Mouse (Mus musculus): ENCODE results near the gene Gm13090.

Gene Gm13090

DNA sequence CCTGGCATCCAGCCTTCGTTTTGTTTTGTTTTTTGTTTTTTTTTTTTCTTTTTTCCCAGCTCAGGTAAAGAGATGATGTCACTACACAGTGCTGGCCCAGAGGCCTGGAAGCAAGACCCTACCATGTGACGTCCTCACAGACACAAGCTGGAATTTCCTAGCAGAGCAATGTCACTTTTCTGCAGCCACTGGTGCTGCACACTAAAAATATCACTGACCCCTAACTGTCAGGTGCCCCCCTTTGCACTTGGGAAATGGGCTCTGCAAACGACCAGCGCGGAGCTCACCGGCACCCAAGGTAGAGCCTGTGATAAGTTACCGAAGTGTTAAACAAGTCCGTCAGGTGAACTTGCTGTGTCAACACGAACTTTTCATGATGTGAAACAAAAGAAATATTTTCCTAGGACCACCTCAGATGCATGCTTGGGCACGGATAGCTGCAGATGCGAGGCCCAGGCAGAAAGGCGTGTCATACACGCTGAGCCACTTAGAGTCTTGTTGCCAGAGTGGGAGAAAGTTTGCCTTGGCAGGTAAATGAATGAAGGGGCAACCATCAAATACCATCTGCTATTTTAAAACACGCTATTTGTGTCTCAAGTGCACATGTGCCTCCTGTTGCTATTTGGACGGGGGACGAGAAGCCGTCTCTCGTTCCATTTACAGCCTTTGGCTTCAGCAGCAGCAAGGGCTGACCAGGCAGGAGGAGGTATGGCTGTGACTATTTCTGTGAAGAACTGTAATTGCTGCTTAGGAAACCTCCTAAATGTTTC lies 7.1 kb downstream of the Gm13090 start:
- DNase-seq (ENCODE audit: extremely low read depth, low read depth), result no peak

DNA sequence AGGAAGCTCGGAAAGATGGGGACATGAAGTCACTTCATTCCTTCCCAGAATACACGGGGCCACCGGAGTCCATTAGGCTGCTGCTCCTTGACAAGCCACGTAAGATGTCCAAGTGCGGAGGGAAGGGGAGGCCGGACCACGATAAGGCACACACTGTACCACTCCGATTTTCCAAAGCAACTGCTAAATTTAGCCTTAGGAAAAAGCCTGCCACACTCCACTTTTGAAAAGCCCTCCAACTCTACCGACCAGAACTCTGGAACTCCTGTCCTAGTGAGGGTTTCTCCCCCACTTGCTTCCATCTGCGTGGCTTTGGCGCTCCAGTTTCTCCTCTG lies 7.7 kb downstream of the Gm13090 start:
- no peak for DNase-seq (ENCODE audit: extremely low read depth, low read depth)

DNA sequence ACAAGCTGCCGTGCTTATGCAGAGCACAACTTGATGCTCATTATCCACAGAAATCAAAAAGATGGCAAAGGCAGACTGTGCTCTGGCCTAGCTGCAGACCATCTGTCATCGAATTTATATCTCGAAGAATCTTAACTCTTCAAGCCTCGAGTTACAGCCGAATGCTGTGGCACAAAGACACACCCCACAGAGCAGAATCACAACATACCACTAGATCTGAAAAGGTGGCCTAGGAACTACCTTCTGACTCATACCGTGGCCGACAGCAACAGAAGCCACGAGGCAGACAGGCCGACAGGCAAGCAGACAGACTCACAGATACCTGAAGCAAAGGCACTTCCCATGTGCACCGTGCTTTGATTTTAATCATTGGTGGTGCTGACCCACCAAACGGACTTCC lies 14.3 kb downstream of the Gm13090 start:
- no peak for DNase-seq (ENCODE audit: extremely low read depth, low read depth)

DNA sequence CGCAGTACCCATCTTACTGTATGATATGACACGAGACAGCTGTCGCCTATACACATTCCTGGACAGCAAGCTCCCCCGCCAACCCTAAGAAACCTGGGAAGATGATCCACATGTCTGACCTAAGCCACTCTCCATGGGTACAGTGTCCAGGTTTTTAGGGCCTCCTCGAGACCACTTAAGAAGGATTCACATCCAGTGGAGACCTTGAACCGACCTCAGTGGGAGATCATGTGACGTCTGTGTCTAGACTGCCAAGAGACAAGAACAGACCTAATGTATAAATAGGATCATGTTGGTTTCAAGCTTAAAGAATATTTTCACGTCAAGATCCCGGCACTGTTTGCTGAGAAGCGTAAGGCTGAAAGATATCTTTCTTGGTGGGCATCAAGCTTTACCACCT lies 14.8 kb downstream of the Gm13090 start:
- DNase-seq (ENCODE audit: extremely low read depth, low read depth), result no peak

DNA sequence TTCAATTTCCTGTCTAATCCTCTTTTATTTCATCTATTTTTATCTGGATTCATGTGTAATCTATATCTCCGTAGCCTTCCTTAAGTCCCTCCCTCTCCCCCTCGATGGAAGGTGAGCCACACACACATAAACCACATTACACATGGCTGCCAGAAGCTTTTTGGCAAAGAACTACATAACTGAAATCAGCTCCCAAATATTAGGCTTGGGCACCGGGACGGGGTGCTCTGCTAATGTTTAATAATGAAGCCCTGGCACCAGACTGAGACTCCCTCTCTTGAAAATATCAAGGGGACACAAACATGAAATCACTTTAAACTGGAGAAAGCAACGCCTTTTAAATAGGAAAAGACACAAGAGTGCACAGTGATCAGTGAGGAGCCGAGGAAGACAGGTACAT lies 16.5 kb downstream of the Gm13090 start:
- no peak for DNase-seq (ENCODE audit: extremely low read depth, low read depth)

DNA sequence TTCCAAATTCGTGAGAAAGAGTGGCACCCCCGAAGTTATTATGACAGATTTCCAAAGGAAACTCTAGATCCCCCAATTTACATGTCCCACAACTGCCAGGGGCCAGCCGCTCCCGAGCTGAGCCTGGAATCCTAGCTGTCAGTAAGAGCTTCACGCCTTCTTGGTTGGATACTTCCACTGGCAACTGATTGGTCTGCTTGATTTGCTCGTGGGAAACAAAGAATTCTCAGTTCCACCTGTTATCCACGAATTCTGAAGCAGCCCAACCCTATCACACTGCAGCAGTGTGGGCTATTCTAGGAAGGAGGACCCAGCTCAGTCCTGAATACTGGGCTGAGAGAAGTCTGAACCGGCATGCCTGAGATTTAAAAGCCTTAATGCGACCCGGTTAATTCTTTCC lies 17.1 kb downstream of the Gm13090 start:
- no peak for DNase-seq (ENCODE audit: extremely low read depth, low read depth)

DNA sequence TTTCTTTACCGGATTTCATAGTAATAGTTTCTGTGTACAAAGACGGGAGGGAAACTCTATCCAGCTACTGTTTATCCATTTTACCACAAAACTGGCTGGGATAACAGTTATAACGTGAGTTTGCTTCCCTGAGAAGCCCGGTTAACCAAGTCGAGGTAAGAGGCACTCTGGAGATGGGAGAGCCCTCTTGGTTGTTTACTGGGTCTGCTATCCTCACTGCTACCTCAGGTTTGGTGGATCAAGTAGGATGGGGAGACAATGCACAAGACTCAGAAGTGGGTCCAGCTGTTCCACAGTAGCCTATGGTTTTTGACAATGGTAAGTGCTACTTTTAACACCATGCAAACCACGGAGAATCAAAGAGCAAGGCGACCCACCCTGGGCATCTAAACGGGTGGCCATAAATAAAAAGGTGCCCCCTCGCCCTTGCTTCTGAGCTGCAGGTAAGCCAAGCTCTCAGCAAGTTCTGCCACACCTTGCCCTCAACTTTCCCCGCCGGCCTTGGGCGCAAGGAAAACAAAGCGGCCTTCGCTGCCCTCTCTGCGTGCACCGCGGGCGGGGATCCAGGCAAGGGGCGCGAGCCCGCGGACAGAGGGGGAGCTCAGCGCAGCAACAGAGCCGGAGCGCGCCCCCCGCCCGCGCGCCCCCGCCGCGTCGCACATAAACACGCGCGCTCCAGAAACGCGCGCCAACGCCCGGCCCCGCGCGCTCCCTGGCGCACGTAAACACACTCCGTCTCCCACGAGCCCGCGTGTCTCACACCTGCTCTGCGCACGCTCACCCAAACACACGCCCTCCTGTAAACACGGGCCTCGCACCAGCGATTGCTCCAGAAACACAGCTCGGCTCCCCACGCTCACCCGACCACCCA lies 18.0 kb downstream of the Gm13090 start:
- no peak for DNase-seq (ENCODE audit: extremely low read depth, low read depth)

DNA sequence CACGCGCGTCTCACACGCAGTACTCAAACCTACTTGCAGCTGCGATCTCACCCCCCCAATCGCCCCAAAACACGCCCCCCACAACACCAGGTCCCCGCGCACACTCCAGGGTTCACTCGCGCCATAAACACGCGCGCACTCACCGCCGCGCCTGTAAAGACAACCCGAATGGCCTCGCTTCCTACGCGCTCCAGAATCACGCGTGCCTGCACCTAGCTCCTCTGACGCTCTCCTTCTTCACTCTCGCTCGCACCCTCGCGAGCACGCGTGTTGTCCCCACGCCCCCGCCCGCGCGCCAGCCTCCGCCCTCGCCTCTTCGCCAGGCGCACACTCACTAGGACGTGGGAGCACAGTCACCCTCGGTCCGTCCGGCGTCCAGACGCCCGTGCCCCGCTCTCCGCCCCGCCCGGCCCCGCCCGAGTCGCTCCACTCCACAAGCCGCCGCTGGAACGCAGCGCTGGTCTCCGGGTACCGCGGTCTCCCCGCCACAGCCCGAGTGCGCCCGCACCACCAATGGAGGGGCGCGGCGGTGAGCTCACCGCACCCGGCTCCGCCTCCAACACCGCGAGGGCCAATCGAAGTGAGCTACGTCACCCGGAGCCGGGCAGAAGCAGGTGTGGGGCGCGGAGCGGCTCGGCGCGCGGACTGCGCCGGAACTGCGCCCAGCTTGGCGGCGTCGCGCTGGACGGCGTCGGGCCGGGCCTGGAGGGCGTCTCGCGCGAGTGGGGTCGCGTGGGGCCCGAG lies 18.8 kb downstream of the Gm13090 start:
- no peak for DNase-seq (ENCODE audit: extremely low read depth, low read depth)

DNA sequence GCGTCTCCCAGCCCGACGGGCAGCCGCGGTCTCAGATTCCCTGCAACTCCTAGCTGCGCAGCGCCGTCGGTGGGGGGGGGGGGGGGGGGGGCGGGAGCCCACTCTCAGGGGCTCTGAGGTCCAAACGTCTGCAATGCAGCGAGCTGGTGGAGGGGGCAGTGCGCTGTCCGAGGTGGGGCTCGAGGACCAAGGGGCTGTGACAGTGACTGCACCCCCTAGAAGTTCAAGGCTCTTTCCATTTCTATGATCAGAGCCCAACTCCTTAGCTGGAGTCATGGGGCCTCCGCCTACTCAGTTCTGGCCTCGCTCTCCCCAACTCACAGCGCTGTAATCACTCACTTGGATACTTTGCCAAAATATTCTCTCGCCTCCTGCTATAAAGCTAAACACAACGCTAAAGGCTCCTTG lies 19.5 kb downstream of the Gm13090 start:
- no peak for DNase-seq (ENCODE audit: extremely low read depth, low read depth)

DNA sequence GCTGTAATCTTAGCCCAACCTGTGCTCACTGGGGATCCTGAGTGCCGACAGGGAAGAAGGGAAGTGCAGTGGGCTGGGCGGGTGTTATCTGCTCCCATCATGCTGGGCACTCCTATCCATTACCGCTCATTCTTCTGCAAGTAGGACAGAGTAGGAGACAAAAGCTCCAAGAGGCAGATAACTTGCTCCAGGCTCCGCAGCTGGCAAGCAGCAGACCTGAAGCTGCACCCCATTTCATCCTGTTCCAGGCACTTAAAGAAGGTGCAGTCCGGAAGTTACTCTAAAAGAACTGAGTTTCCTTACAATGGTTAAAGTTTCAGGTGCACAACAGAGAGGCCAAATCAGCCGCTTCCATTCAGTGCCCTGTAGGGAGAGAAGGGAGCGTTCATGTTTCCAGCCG lies 21.9 kb downstream of the Gm13090 start:
- no peak for DNase-seq (ENCODE audit: extremely low read depth, low read depth)

DNA sequence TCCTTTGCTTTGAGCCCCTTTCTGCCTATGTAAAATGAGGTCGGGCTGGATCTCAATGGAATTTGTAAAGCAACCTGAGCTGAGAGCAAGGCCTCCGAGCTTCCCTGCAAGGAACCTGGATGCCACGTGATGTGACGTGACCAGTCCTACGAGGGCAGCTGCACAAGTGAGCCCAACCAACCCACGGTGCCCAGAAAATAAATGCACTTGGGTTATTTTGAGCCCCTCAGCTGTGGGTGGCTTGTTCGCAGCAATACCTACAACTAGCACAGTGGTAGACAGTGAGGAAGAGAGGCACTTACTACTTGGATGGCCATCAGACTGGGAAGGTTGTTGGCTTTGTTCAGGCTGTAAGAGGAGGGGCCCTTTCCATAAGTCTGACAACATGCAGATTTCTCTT lies 25.2 kb downstream of the Gm13090 start:
- DNase-seq (ENCODE audit: extremely low read depth, low read depth), result no peak

DNA sequence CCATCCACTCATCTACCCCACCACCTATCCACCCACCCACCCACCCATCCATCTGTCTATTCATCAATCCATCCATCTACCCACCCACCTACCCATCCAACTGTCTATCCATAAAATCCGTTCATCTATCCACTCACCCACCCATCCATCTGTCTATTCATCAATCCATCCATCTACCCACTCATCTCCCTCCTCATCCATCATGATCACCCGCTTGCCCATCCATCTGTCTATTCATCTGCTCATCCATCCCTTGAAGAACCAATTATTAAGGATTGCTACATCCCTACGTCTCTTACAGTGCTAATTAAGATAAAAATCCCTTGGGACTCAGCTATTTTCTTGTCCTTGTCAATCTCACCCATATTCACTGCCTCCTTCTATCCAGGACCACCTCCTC lies 29.5 kb downstream of the Gm13090 start:
- DNase-seq (ENCODE audit: extremely low read depth, low read depth), result no peak

DNA sequence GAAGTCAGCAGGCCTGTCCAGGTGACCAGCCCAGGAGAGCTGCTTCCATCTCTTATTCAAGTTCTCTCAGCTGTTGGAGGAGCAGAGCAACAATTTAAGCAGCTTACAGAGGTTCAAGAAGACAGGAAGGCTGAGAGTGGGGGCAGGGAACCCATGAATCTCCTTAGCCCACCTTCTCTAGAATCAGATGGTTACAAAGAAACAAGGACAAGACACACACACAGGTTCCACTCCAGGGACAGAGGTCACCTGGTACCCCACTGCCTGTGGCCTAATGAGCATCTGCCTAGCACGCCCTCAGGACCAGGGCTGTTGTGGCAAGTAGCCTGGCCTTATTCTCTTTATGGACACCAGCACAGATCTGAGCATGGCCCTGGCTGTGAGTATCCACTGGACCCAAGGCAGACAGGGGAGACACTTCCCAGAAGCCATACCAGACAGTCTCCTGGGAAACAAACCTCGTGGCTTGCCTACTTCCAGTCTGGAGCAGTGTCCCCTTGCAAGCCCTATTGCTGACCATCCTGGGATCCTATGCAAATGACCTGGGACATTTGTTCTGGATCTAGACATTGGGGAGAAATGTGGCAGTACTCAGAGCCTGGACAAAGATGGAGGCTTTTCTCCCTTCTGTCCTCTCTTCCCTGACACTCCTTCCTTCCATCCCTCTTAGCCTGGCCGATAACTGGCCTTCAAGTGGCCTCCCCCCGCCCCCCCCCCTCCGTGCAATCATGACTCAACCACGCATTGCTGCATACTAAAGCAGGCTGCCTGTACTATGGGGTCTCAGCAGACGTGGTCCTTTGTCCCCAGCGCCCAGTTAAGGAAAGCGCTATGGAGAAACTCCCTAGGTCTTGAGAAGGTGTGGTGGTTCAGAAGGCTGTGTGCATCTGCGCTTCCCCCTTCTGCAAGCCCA lies 38.5 kb downstream of the Gm13090 start:
- DNase-seq (ENCODE audit: extremely low read depth, low read depth), result no peak

DNA sequence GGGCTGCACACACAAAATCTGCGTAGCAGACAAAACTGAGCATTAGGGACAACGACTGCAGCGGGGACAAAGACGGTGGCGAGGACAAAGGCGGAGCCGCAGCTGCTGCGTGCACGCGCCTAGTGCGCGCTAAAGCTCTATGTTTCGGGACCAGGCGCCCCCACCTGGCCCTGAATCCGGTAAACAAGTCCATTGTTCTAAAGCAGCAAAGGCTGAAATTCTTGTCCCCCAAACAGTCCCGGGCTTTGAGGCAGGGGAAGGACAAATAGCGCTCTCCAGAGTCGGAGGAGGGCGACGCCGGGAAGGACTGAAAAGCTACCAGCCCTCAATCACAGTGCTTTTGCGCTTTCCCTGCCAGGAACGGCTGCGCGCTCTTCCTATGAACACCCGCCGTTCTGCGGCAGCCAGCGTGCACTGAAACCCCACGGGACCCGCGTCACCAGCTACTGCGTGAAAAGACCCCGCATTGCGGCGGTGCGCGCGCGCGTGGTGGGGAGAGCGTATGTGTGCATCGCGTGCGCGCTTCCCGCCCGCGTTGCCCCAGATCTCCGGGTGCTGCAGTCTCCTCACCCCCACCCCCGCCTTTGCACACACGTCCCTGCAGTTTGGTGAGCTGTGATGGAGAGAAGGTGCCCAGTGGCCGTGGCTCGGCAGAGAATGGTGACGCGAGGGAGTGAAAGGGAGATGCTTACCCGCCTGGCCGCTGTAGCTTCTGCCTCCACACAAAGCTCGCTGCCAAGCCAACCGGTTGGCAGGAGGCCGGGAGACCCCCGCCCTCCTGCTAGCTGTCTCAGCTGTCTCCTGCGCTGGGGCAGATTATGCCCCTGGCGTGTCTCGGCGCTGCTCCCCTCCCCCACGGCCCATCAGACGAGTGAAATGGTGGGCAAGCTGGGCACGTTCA lies 39.5 kb downstream of the Gm13090 start:
- no peak for DNase-seq (ENCODE audit: extremely low read depth, low read depth)

DNA sequence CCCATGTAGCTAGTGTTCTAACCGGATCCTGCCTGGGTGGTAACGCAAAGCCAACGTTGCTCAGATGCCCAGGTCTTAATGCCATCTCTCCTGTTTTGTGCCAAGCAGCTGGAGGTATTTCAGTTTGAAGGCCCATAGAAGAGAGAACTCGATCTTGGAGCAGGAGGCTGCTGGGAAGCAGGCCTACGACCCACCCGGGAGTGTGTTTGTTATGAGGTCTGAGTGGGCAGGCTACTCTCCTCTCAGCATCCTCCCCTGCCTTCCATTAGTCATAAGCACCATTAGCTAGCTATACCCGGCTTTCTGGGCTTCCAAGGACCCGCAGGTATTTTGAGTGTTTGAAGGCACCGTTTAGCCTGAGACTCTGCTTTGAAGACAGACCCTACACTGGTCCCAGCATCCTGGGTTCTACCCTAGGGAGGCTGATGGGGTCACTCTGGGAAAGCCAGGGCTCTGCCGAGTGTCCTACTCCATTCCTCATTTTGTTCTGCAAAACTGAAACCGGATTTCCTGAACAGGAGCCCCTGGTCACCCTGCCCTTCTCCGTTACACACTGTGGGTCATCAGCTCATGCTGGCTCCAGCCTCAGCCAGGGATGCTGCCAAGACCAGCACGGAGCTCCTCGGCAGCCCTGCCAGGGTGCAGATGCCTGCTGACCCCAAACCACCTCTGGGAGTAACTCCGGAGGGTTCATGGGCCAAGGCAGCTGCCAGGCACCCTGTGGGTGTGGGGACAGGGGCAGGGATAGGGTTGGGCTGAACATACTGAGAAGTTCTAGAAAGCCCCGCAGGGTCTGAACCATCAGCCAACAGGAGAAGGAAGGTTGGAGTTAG lies 40.6 kb downstream of the Gm13090 start:
- no peak for DNase-seq (ENCODE audit: extremely low read depth, low read depth)

DNA sequence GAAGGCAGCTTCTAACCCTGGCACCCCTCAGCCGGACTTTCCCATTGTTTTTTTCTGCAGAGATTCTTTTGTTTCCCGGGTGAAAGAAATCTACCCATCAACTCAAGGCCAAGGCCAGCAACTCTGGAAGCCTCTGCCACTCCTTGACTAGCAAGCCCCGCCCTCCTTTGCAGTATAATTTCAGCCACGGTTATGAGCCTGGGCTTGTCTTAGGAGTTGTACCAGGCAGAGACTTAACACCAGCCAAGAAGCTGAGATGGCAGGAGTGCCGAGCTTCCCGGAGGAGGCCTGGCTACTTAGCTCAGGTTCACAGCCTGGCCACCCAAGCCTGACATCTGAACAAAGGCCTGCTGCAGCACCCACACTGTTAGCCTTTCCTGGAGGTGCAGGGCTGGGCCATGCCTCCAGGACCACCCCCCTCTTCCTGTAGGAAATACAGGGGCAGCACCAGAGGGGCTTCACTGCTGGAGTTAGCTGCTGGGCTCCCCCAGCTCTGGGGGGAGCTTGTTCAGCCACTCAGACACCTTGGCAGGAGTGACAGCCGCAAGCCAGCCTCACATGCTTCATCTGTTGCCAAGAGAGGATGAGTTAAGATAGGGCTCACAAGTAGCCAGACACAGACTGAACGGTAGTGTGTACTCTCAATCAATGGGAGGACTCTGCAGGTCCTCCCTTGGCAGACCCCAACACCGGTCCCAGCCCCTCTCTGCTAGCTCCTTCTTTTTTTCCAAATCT lies 41.6 kb downstream of the Gm13090 start:
- DNase-seq (ENCODE audit: extremely low read depth, low read depth), result no peak

DNA sequence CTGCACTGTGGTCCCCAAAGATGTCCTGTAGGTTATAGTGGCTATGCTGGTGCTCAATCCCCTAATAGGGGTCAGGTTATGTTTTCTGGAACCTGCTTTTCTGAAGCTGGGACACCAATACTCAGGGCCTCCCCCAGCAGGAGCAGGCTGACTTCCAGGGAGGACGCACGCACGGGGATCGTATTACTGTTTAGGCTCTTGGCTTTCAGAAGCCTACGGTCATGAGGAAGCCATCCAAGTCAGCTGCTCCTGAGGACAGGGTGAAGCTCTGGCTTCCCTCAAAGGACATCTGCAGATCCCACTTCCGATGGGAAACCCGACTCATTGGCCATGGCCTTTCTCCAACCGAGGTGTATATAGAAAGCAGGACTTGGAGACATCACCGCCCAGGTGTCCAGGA lies 43.1 kb downstream of the Gm13090 start:
- DNase-seq (ENCODE audit: extremely low read depth, low read depth), result no peak

DNA sequence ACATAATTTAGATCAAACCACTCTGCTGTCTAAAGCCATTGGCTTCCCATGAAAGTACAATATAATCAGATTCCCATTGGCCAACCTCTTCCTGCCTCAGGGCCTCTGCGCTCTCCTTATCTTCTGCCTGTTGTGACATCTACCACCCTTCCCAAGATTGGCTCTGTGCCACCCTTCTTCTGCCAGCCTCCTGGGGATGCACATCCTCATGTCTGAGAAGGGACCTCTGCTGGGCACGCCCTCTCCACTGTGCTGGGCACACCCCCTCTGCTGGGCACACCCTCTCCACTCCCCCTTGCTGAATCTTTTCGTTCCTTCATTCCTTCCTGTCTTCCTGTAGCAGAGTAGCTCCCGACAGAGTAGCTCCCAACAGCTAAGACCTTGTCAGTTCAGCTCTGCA lies 44.4 kb downstream of the Gm13090 start:
- no peak for DNase-seq (ENCODE audit: extremely low read depth, low read depth)

DNA sequence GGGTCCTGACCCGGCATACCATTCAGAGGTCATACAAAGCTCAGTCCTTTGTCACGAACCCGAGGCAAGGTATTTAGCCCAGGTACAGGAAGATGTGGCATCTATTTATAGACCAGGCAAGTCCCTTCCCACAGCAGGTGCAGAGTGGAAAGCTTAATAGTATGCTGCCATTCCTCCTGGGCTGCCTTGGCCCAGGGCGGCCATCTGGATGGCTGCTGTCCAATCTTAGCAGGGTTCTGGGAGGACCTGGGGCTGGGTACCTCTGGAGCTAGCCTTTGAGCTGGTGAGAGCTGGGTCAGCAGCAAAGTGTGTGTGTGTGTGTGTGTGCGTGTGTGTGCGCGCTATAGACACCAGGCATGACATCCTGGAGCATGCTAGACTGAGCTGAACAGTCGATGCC lies 46.1 kb downstream of the Gm13090 start:
- no peak for DNase-seq (ENCODE audit: extremely low read depth, low read depth)

Measured in MEL-GATA-1-ER (cell line).